Comparison of ENCODE assay signal across 18 mouse cellular contexts in genomic region chr10:112484387-112485105, GRCm38 (mm10).
"Had no signal": no experiment of that assay in that cellular context is flagged by ENCODE, and none has a peak within 500 bp of the region (broad histone marks: within the 10 kb centered on the region; RNA-seq: fewer than 3 reads in every experiment).

No protein-coding gene starts in this region.

- H3K27me3 ChIP-seq: midbrain, embryonic 12.5 days; neural tube, embryonic 13.5 days; neural tube, embryonic 15.5 days had no signal

- DNase-seq: lung, embryonic 14.5 days; lung, postnatal 10 days; lung, postnatal 4 days; midbrain, embryonic 14.5 days; retina, postnatal 1 day; right cerebral cortex, adult 18-20 months; right cerebral cortex, postnatal 25 days; right cerebral cortex, postnatal 4 days; spleen, adult 18-20 months; thymus, adult 2 months; thymus, postnatal 25 days; thymus, postnatal 4 days had no signal

- H3K36me3 ChIP-seq: midbrain, embryonic 10.5 days; midbrain, embryonic 12.5 days; neural tube, embryonic 13.5 days; neural tube, embryonic 15.5 days had no signal

- ATAC-seq: midbrain, embryonic 16.5 days had no signal

- H3K27ac ChIP-seq: midbrain, embryonic 10.5 days; midbrain, embryonic 12.5 days; neural tube, embryonic 13.5 days; neural tube, embryonic 15.5 days had no signal

- H3K4me3 ChIP-seq: midbrain, embryonic 10.5 days; midbrain, embryonic 12.5 days; myocyte; neural tube, embryonic 13.5 days; neural tube, embryonic 15.5 days had no signal

- H3K9ac ChIP-seq: lung, embryonic 14.5 days; midbrain, embryonic 12.5 days; neural tube, embryonic 13.5 days; neural tube, embryonic 15.5 days had no signal

- H3K9me3 ChIP-seq: midbrain, embryonic 10.5 days; midbrain, embryonic 12.5 days; neural tube, embryonic 13.5 days; neural tube, embryonic 15.5 days had no signal

- H3K4me1 ChIP-seq: midbrain, embryonic 10.5 days; midbrain, embryonic 12.5 days; neural tube, embryonic 13.5 days; neural tube, embryonic 15.5 days had no signal

- H3K4me2 ChIP-seq: lung, embryonic 14.5 days; midbrain, embryonic 12.5 days; neural tube, embryonic 13.5 days; neural tube, embryonic 15.5 days had no signal
